Mouse (Mus musculus): ENCODE results near the gene Arl15. TPM values are rescaled to one million over a fixed set of nuclear protein-coding genes. Genes with fewer than 3 reads are reported as not detected.

Gene Arl15
- polyA plus RNA-seq (2015; fragmentation: Nextera tagmentation; extraction: Ambion mirVana), result 10.1 and 13.4 TPM in 2 replicates

GRCm38 (mm10) chr13:113794039-113794704 lies at the start of gene Arl15:
Gene Arl15, plus strand, starts transcription at chr13:113794505.
- Histone ChIP-seq H3K27me3 (replicated peaks; ENCODE audit: insufficient read depth, low read length) (no peaks in the 10 kb centered on the region), H3K4me1 (ENCODE audit: insufficient read depth, low read depth, low read length) (peaks cover 8% of the 10 kb centered on the region), H3K4me2 (replicated peaks; ENCODE audit: low read depth, low read length) (peak within 1 kb of the TSS; percentile 76), H3K9ac (replicated peaks; ENCODE audit: low read depth) (peak within 1 kb of the TSS; percentile 93), H3K9me3 (ENCODE audit: low read length) (no peaks in the 10 kb centered on the region), H3K27ac (ENCODE audit: low read length) (peak within 1 kb of the TSS; percentile 93), H3K4me3 (ENCODE audit: low read depth, low read length) (peak within 1 kb of the TSS; percentile 92), H3K36me3 (ENCODE audit: insufficient read depth, low read length) (no peaks in the 10 kb centered on the region)
- WGBS, result 1% methylated on average over 39 of the region's 49 CpGs
- DNase-seq (ENCODE audit: low spot score) (peak; percentile 99), ATAC-seq (peak; percentile 98)
- TF ChIP-seq EP300 (IDR thresholded peaks at IDR 0.05) (no peak; the same call in 1 of the 2 replicates), CTCF (IDR thresholded peaks at IDR 0.05) (peak; percentile 76)

GRCm38 (mm10) chr13:113745301-113745700 lies 49.0 kb upstream of the Arl15 start:
- 47% methylated on average over 2 of the region's 2 CpGs for WGBS
- no peak for ATAC-seq
- no peak for TF ChIP-seq EP300 (IDR thresholded peaks at IDR 0.05)
- no peak for TF ChIP-seq CTCF (IDR thresholded peaks at IDR 0.05)

GRCm38 (mm10) chr13:113750766-113751165 lies 43.5 kb upstream of the Arl15 start:
- Histone ChIP-seq H3K4me2 (replicated peaks; ENCODE audit: low read depth, low read length) (no peak overlapping the region), H3K36me3 (ENCODE audit: insufficient read depth, low read length) (no peaks in the 10 kb centered on the region), H3K27me3 (replicated peaks; ENCODE audit: insufficient read depth, low read length) (no peaks in the 10 kb centered on the region), H3K4me1 (ENCODE audit: insufficient read depth, low read depth, low read length) (no peaks in the 10 kb centered on the region), H3K9ac (replicated peaks; ENCODE audit: low read depth) (no peak overlapping the region), H3K27ac (ENCODE audit: low read length) (no peak overlapping the region), H3K4me3 (ENCODE audit: low read depth, low read length) (no peak overlapping the region), H3K9me3 (ENCODE audit: low read length) (no peaks in the 10 kb centered on the region)
- 72% methylated on average over 5 of the region's 5 CpGs for WGBS
- TF ChIP-seq CTCF (IDR thresholded peaks at IDR 0.05) (no peak), EP300 (IDR thresholded peaks at IDR 0.05) (no peak)
- ATAC-seq (no peak), DNase-seq (ENCODE audit: low spot score) (no peak)

More at GRCm38 (mm10) chr13:113745301-113745700, 49.0 kb upstream of the Arl15 start:
- no peak overlapping the region for H3K27ac ChIP-seq (ENCODE audit: low read length)
- H3K9ac ChIP-seq (replicated peaks; ENCODE audit: low read depth), result no peak overlapping the region
- H3K36me3 ChIP-seq (ENCODE audit: insufficient read depth, low read length), result no peaks in the 10 kb centered on the region
- no peak overlapping the region for H3K4me3 ChIP-seq (ENCODE audit: low read depth, low read length)
- DNase-seq (ENCODE audit: low spot score), result no peak
- H3K4me2 ChIP-seq (replicated peaks; ENCODE audit: low read depth, low read length), result no peak overlapping the region
- H3K9me3 ChIP-seq (ENCODE audit: low read length), result no peaks in the 10 kb centered on the region
- no peaks in the 10 kb centered on the region for H3K4me1 ChIP-seq (ENCODE audit: insufficient read depth, low read depth, low read length)
- H3K27me3 ChIP-seq (replicated peaks; ENCODE audit: insufficient read depth, low read length), result no peaks in the 10 kb centered on the region

GRCm38 (mm10) chr13:113754731-113755689 lies 39.3 kb upstream of the Arl15 start:
- no peaks in the 10 kb centered on the region for H3K36me3 ChIP-seq (ENCODE audit: insufficient read depth, low read length)
- H3K27me3 ChIP-seq (replicated peaks; ENCODE audit: insufficient read depth, low read length), result no peaks in the 10 kb centered on the region
- H3K4me3 ChIP-seq (ENCODE audit: low read depth, low read length), result no peak overlapping the region
- no peak overlapping the region for H3K9ac ChIP-seq (replicated peaks; ENCODE audit: low read depth)
- H3K4me1 ChIP-seq (ENCODE audit: insufficient read depth, low read depth, low read length), result no peaks in the 10 kb centered on the region
- no peak for TF ChIP-seq CTCF (IDR thresholded peaks at IDR 0.05)
- TF ChIP-seq EP300 (IDR thresholded peaks at IDR 0.05), result no peak
- WGBS, result 52% methylated on average over 9 of the region's 9 CpGs
- DNase-seq (ENCODE audit: low spot score) (no peak), ATAC-seq (no peak)
- no peak overlapping the region for H3K4me2 ChIP-seq (replicated peaks; ENCODE audit: low read depth, low read length)
- no peaks in the 10 kb centered on the region for H3K9me3 ChIP-seq (ENCODE audit: low read length)
- no peak overlapping the region for H3K27ac ChIP-seq (ENCODE audit: low read length)

- WGBS, result 55% methylated on average over 6 of the region's 6 CpGs
- no peak overlapping the region for H3K27ac ChIP-seq (ENCODE audit: low read length)
Measured at GRCm38 (mm10) chr13:113755779-113756178, 38.5 kb upstream of the Arl15 start.

GRCm38 (mm10) chr13:113761717-113762116 lies 32.6 kb upstream of the Arl15 start:
- Histone ChIP-seq H3K9ac (replicated peaks; ENCODE audit: low read depth) (no peak overlapping the region), H3K4me3 (ENCODE audit: low read depth, low read length) (no peak overlapping the region), H3K4me2 (replicated peaks; ENCODE audit: low read depth, low read length) (no peak overlapping the region), H3K27me3 (replicated peaks; ENCODE audit: insufficient read depth, low read length) (no peaks in the 10 kb centered on the region), H3K27ac (ENCODE audit: low read length) (no peak overlapping the region), H3K36me3 (ENCODE audit: insufficient read depth, low read length) (no peaks in the 10 kb centered on the region), H3K9me3 (ENCODE audit: low read length) (no peaks in the 10 kb centered on the region), H3K4me1 (ENCODE audit: insufficient read depth, low read depth, low read length) (no peaks in the 10 kb centered on the region)
- WGBS, result 97% methylated on average over 11 of the region's 11 CpGs
- ATAC-seq, result no peak
- no peak for DNase-seq (ENCODE audit: low spot score)
- TF ChIP-seq CTCF (IDR thresholded peaks at IDR 0.05), result no peak
- TF ChIP-seq EP300 (IDR thresholded peaks at IDR 0.05), result no peak

More at GRCm38 (mm10) chr13:113755779-113756178, 38.5 kb upstream of the Arl15 start:
- Histone ChIP-seq H3K36me3 (ENCODE audit: insufficient read depth, low read length) (no peaks in the 10 kb centered on the region), H3K4me1 (ENCODE audit: insufficient read depth, low read depth, low read length) (no peaks in the 10 kb centered on the region), H3K9me3 (ENCODE audit: low read length) (no peaks in the 10 kb centered on the region), H3K9ac (replicated peaks; ENCODE audit: low read depth) (no peak overlapping the region), H3K4me2 (replicated peaks; ENCODE audit: low read depth, low read length) (no peak overlapping the region), H3K4me3 (ENCODE audit: low read depth, low read length) (no peak overlapping the region), H3K27me3 (replicated peaks; ENCODE audit: insufficient read depth, low read length) (no peaks in the 10 kb centered on the region)
- TF ChIP-seq EP300 (IDR thresholded peaks at IDR 0.05), result no peak
- no peak for TF ChIP-seq CTCF (IDR thresholded peaks at IDR 0.05)
- ATAC-seq (no peak), DNase-seq (ENCODE audit: low spot score) (no peak)
